Mouse (Mus musculus) ovary, postnatal 10 days (tissue): Measurements from ENCODE around the gene Slc39a7.

Source experiments
- DNase-seq: peaks from one replicate; pipeline ENCODE4 v3.0.0; 2022; ENCODE audit warnings: low spot score

Gene Slc39a7

DNA sequence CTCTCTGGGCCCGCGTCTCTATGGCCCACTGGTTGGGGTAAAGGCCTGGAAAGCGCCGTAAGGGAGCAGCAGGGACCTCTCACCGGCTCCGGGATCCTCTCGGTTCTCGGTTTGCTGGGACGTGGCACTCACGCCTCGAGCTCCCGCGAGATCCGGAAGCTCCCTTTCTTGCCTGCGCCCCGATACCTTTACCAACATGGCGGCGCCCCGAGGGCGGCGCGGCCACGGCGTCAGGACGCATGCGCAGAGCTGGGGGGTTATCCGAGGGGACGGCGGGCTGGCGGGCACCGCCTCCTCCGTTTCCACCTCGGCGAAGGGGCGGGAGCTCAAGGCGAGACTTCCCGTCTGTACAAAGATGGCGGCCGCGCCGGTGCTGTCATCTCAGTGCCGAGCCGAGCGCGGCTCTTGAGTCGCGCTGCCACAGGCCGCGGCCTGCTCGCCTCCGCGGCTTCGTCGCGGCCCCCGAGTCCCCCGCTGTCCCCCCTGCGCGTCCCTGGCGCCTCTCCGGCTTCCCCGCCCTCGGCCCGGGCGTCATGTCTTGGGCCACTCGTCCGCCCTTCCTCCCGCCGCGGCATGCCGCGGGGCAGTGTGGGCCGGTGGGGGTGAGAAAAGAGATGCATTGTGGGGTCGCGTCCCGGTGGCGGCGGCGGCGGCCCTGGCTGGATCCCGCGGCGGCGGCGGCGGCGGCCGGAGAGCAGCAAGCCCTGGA is at the start of gene Slc39a7, which contains the start of gene Rxrb:
Gene Slc39a7, minus strand, starts transcription at position 218 of the 709 bp plus-strand sequence.
Gene Rxrb, plus strand, starts transcription at position 348 of the 709 bp plus-strand sequence.
- DNase-seq: peak; percentile 99

DNA sequence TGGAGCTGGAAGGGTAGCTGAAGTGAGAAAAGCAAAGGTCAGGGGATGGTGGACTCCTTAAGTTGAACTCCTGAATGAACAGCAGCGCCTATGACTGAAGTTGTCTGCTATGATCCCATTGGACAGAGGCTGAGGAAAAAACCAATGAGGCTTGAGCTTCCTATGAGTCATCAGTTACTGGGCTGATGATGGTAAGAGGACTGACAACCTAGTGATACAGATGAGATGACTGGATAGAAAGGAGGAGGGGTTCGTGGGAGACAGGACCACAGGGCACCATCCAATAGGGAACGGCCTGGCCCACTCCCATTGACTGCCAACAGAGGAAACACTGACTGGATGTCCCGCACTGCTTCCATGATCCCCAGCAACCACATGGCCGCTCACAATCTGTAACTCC is 48.1 kb upstream of the Slc39a7 start:
- no peak for DNase-seq

DNA sequence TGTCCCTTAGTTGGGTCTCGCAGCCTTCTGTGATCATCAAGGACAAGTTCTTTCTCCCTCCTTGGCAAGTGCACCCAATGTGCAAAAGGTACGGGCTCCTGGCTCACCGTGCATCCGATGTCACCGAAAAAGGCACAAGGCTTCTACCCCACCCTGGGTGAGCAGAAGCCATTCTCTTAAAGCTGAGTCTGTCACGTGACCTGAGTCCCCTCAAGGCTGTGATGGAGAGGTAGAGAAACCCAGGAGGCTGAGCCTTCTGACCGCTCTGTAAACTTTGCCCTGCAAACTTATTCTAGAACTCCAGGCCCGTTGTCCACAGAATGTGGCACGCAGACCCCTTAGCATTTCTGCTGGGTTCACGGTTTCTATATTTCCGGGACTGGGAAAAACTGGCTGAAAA is 47.5 kb upstream of the Slc39a7 start:
- DNase-seq: no peak

DNA sequence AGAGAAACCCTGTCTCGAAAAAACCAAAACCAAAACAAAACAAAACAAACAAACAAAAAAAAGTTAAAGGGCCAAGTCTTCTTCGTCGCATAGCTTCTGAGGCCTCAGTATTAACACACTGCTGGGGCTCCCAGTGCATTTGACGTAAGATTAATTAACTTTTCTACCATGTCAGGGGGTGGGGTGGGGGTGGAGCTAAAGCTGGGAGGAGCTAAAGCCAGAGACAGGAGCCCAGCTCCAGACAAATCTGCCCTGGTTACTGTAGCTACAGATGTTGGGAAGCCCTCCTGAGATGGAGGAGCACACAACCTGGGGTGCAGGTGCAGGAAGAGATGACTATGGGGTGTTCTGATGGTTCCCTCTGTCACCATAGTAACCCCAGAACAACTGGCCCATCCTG is 46.7 kb upstream of the Slc39a7 start:
- no peak for DNase-seq

DNA sequence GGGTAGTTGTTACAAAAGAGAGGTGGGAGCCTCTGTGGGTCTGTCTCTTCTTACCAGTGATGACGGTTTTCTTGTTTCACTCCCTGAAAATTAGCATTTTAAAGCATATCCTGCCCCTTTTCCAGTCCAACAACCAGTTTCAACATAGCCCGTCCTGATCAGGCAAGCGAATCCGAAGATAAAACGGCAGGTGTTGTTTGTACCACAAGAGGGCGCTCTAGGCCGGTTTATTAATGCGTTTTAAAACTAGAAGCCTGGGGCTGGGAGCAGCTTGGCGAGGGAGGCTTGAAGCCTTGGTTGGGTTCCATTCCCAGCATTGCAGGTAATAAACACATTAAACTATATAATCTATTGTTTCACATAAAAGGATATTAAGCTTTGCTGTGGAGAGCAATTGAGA is 46.1 kb upstream of the Slc39a7 start:
- peak; percentile 36 for DNase-seq

DNA sequence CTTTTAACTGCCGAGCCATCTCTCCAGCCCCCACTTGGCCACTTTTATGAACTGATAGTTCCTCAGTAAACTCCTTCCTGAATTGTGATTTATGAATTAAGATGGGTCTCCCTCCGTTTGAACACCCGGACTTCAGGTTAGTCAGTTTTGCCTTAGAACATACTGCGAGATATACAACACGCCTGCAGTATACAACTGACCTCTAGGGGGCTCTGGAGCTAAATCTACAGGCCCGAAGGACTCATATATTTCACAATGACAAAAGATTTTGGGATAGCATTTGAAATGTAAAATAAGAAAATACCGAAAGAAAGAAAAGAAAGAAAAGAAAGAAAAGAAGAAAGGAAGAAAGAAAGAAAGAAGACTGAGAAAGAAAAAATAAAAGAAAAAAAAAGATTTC is 43.8 kb upstream of the Slc39a7 start:
- no peak for DNase-seq

DNA sequence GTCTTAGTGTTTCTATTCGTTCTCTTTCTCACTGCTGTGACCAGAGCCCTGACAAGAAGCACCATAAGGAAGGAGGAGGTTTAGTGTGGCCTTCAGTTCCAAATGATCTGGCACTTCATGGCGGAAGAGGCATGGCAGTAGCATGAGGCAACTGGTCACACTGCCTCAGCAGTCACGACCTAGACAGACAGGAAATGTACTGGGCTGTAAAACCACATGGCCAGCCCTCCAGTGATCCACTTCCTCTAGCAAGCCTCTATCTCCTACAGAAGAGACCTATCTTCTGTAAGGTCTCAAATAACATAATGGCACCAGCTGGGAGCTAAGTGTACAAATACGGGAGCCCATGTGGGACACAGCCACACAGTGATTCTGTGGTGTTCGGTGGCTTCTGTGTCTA is 40.6 kb upstream of the Slc39a7 start:
- no peak for DNase-seq

DNA sequence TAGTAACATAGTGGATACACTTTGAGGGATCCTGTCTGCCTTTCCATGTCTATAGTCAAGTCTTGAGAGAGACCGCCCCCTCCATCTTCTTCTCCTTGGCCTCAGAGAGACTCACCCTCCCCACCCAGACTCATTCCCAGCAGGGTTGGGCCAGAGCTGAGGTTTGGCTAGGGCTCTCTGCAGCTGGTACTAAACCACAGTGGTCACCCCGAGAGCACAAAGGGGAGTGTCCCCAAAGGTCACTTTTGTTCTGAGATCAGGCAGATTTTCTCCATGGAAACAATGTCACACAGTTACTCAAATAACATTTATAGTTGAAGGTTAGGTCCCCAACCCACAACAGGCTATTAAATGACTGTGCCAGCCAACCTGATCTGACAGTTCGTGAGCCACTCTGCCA is 37.4 kb upstream of the Slc39a7 start:
- no peak for DNase-seq

DNA sequence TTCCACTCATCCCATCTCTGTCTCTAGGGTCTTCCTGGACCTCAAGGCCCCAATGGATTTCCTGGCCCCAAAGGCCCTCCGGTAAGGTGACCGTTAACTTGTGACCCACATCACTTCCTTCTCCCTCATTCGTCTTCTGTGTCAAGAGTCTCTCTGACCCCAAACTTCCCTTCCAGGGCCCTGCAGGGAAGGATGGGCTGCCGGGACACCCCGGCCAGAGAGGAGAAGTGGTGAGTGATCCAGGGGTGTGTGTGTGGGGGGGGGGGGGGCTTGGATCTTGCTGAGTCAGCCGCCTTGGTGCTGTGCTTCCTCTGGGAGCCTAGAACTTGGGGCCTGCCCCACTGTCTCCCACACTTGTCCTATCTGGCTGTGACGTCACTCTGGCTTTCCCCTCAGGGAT is 25.7 kb upstream of the Slc39a7 start:
- no peak for DNase-seq

DNA sequence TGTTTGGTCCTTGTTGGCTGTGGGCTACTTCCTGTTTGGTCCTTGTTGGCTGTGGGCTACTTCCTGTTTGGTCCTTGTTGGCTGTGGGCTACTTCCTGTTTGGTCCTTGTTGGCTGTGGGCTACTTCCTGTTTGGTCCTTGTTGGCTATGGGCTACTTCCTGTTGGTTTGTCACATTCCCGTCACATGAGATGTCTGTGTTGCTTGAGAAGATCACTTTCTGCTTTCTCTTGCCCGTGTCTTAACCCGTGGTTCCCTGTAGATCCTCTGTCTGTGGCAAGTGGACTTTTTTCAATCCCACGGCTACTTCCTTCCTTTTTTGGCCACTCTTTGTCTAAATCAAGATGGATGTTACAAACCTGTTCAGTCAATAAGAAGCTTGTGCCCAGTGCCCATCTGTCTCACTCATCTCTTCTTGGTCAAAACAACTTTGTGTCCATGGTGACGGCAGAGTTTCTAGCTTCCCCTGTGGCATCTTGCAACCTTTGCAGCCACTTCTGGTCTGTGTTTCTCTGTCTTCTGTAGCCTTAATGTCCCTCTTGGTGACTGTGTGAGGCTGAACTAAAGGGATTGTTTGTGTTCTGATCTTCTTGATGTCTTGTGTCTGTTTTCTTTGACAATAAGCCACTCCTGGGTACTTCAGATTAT is 16.0 kb upstream of the Slc39a7 start:
- DNase-seq: no peak

DNA sequence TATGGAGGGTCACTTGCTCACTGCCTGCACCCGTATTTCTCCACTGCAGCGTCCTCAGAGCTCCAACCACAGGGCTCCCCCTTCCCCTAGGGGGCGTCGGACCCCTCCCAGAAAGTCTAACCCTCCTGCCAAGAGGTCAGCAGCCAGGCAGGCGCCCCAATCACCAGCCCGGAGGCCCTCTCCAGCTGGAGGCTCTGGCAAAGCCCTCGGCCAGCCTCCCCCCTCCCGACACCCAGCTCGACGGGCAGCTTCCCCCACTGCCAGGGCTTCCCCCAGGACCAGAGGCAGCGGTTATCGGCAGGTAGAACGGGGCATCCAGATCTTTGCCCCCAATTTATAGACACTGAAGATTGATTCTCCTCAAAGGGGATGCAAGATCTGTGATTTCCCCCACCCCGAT is 14.5 kb upstream of the Slc39a7 start:
- DNase-seq: no peak

DNA sequence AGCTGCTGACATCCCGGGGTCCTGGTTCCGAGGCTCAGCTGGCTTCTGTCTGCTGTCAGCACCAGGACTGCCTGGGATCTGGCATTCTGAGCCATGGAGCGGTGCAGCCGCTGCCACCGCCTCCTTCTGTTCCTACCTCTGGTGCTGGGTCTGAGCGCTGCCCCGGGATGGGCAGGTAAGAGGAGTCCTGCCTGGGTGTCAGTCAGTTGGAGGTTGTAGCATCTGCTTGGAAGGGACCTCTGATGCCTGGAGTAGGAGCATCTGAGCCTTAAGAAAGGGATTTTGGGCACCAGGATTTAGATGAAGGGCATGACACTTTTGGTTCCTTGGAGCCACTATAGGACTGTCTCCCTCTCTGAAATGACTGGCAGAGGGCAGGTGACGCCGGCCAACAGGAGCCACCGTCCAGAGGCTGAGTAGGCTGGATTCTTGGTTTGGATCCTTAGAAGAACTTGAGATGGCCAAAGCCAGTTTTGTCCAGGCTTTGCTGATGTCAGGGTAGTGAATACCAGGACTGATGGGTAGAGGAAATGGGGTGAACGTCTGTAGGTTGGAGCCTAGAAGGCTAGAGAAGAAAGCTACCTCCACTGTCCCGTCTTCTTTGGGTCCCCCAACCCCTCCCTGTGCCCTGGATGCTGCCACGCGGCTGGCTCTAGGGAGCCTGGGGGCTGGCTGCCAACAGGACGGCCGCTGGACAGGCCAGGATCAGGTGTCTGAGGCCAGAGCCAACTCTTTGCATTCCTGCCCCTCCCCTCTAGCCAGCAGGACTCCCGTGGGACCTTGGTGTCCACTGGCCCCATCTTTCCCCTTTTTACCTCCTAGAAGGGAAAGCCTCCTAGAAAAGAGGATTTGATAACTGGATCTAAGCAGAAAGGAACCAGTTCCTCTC is 8.3 kb upstream of the Slc39a7 start:
- DNase-seq: no peak

DNA sequence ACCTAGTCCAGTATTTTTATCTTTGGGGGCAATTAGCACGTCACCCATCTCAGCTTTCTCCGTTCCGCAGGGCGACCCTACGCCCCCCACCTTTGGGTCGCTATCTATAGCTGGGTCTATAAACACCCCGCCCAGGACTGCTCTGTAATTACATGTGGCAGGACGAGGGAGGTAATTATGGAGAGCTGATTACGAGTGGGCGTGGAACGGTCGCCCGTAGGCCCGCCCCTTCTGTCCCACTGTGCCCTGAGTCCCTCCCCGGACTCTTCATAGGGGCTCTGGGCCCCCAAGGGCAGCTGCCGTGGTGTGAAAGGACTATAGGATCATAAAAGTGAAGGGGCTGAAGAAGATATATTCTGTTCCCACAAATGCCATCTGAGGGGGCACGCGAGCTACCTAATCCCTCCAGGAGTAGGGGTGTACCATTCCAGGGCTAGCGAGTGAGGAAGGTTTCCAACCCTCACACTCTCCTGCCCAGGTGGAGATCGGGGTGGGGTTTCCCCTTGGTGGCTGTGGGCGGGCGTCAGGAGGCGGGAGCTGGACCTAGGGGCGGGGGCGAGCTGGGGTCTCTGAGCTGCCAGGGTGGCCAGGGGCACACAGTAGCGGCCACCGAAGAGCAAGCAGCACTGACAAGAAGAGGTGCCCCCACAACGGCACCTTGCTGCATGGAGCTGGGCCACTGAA is 7.5 kb upstream of the Slc39a7 start, which contains the start of gene Col11a2:
Gene Col11a2, plus strand, starts transcription at position 560 of the 684 bp plus-strand sequence.
- no peak for DNase-seq

DNA sequence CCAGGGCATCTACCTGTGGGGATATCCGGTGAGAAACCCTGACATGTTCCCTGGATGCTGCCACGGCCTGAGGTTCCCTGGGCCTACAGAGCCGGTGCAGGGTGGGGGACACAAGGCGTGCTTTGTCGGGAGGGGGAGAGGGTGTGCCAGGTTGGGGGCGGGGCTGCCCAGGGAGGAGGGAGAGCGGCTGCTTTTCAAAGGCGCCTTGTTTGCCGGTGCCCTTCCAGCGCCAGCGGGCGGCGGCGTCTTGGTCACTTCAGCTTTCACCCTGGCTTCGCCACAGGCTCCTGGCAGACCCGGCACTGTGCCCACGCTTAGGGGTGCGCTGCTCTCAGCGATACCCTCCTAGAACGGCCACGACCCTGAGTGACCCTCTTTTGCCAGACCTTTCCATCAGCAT is 7.0 kb upstream of the Slc39a7 start:
- no peak for DNase-seq

DNA sequence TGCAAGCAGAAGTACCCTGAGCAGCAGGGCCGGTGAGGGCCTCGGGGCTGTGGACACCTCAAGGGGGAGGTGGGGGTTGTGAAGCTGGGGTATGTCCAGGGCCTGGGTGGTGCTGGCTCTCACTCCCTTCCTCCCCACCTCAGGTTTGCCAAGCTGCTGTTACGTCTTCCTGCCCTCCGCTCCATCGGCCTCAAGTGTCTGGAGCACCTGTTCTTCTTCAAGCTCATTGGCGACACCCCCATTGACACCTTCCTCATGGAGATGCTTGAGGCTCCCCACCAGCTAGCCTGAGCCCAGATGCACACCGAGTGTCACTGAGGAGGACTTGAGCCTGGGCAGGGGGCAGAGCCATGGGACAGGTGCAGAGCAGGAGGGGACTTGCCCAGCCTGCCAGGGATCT is 5.8 kb upstream of the Slc39a7 start:
- DNase-seq: no peak

DNA sequence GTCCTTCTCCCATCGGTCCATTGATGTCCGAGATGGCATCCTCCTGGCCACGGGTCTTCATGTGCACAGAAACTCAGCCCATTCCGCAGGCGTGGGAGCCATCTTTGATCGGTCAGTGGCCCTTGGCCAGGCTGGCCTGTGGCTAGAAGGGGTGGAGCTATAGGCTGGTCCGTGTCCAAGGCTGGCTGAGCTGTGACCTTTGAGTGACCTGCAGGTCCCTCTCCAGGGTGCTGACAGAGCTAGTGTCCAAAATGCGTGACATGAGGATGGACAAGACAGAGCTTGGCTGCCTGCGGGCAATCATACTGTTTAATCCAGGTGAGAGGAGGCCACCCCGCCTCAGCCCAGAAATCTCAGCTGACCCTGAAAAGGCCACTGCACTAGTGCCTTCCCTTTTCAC is 5.2 kb upstream of the Slc39a7 start:
- no peak for DNase-seq

DNA sequence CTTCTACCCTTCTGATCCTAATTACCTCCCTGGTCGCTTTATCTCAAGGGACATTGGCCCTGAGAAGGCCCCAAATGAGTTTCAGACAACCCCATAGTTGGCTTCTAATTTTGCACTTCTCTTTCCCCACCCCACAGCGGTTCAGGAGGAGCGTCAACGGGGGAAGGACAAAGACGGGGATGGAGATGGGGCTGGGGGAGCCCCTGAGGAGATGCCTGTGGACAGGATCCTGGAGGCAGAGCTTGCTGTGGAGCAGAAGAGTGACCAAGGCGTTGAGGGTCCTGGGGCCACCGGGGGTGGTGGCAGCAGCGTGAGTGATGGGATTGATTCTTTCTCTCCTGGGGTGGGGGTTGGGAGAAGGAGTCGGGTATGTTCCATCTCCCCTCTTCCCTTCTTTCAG is 4.0 kb upstream of the Slc39a7 start:
- no peak for DNase-seq

DNA sequence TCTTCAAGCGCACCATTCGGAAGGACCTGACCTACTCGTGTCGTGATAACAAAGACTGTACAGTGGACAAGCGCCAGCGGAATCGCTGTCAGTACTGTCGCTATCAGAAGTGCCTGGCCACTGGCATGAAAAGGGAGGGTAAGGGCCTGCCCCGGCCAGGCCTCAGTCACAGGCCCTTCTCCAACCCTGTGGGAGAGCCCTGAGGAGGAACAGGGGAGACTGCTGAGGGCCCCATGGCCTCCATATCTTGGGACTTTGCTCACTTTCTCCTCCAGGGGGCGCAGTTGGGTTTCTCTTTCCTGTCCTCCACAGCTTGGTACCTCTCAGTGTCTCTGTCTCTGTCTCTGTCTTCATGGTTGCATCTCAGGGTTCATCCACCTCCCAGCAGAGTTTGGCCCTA is 2.6 kb upstream of the Slc39a7 start:
- DNase-seq: no peak

DNA sequence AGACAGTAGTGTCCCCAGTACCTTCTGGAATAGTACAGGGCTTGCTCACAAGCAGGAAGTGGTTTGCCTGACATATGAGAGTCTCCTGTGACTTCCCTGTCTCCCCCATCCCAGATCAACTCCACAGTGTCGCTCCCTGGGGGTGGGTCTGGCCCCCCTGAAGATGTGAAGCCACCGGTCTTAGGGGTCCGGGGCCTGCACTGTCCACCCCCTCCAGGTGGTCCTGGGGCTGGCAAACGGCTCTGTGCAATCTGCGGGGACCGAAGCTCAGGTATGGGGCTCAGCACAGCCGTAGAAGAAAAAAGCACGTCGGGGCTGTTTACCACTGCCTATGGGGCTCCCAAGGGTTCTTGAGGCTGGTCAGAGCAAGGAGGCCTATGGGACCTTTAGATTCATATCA is 2.0 kb upstream of the Slc39a7 start:
- DNase-seq: no peak

DNA sequence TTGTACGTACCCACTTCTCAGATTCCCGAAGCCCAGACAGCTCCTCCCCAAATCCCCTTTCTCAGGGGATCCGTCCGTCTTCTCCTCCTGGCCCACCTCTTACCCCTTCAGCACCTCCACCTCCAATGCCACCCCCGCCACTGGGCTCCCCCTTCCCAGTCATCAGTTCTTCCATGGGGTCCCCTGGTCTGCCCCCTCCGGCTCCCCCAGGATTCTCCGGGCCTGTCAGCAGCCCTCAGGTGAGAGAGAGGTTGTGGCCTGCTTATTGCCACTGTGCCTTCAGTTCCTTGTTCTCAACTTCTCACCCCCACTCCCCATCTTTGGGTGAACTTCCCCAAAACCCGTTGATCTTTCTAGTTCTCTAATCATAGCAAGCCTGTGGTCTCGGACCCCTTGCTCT is 1.3 kb upstream of the Slc39a7 start:
- no peak for DNase-seq

DNA sequence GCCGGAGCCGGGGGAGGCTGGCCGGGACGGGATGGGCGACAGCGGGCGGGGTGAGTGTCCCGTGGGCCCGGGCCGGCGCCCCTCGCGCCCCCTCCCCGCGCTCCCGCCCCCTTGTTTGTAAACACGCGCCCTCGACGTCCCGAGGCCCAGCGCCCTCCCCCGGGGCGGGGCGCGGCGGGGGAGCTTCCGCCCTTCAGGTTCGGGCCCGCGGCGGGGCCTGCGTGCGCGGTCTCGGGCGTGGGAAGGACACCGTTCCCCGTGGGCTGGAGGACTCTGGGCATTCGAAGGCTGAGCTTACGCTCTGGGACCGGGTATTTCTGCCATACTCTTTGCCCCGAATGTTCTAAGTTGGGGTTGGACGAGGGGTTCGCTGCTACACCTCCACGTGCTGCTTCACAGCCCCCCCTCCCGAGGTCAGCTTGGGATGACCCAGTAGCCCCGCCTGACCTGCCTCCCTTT is 721 bp upstream of the Slc39a7 start:
- peak; percentile 37 for DNase-seq

DNA sequence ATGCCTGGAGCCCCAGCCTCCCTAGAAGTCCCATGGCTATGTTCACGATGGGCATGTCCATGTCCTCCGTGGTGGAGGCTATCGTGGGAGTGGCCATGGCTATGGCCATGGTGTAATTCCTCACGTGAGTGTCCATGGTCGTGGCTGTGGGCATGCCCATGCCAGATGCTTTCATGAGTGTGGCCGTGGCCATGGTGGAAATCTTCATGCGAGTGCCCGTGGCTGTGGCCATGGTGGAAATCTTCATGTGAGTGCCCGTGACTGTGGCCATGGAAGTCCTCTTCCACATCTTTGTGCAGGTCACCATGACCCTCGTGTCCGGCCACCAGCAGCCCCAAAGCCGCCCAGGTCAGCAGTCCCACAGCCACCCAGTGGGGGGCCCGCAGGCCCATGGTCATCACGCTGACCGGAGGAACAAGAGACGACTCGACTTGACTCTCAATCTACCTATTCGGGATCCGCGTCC is 588 bp downstream of the Slc39a7 start:
- DNase-seq: no peak
